Mouse (Mus musculus) heart, adult 2 months (tissue): ENCODE data around the gene Dcst2.

ENCODE experiments used
- CTCF ChIP-seq: fragments of 200-600 bp; IDR thresholded peaks from 2 replicates; pipeline ENCODE4 v1.8.1; 2022; ENCODE audit warnings: antibody characterized with exemption, mild to moderate bottlenecking, moderate library complexity
- EP300 ChIP-seq: fragments of 200-500 bp; IDR thresholded peaks from 2 replicates; pipeline ENCODE4 v1.6.1; 2011; ENCODE audit warnings: low read depth, low read length, control low read depth; ENCODE audit not compliant: insufficient read depth
- POLR2A ChIP-seq: fragments of 200-500 bp; IDR thresholded peaks from 2 replicates; pipeline ENCODE4 v1.6.1; 2011; ENCODE audit warnings: mild to moderate bottlenecking, low read depth, low read length, control low read depth; ENCODE audit not compliant: insufficient read depth

DNA sequence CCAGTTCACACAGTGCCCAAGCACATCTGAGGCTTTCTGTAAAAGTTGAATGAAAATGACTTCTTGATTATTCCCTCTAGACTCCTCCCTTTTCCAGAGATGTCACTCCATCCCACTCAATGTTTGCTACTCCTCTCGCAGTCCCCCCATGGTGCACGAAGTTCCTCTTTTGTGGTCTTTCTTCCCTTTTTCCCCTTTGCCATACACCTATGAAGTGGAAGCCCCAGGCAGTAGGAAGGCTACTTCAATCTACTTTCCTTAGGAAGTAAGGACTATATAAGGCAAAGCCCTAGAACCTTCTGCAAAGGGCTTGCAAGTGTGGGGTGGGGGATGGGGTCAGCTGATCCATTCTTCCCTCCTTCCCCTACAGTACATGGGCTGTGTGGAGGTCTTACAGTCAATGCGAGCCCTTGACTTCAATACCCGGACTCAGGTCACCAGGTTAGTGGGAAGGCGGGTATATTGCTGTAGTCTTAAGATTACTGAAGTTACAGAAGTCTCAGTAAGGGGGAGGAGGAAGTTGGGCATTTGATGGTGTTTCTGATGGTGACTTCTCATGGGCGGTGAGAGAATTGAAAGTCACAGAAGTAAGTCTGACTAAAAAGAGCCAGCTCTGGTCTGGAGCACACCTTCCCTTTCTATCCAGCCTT is 60.9 kb downstream of the Dcst2 start:
- TF ChIP-seq CTCF: no peak
- no peak for TF ChIP-seq EP300
- no peak for TF ChIP-seq POLR2A
